Mouse (Mus musculus) cerebellum, adult 2 months (tissue): ENCODE measurements around the gene Pard3b.

ENCODE experiments used
- CTCF ChIP-seq: fragments of 200-500 bp; IDR thresholded peaks from 2 replicates; pipeline ENCODE4 v1.5.1; 2011; ENCODE audit warnings: low read depth, mild to moderate bottlenecking, control low read depth, low read length, moderate library complexity, borderline replicate concordance; ENCODE audit not compliant: insufficient read depth
- POLR2A ChIP-seq: fragments of 200-500 bp; IDR thresholded peaks from 2 replicates; pipeline ENCODE4 v1.6.1; 2011; ENCODE audit warnings: low read length, control low read depth, borderline replicate concordance; ENCODE audit not compliant: insufficient read depth

DNA sequence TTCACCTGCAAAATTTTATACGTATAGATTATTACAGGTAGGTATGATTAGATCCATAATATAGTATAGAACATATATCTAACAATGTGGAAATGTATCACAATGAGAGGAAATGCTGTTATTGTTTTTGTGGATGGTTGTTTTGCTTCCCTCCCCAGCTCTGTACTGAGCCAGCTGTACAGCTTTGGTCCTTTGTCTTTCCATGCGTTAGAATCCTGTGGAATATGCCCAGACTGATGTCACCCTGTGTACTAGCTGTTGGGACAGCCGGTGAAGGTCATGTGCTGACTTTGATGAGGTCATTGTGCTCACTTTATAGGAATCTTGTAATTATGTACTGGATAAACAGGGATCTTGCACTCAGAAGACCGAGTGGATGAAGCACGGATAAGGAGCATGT lies 286.9 kb downstream of the Pard3b start:
- no peak for TF ChIP-seq CTCF
- no peak for TF ChIP-seq POLR2A
